Mouse (Mus musculus): ENCODE data around the gene Gm10057. TPM values are rescaled to one million over a fixed set of nuclear protein-coding genes. Genes with fewer than 3 reads are reported as not detected.
"Not testable (repeated sequence)": the region's sequence is repeated elsewhere in the genome, so short reads cannot be mapped to it uniquely, and the experiment has no call there.

Gene Gm10057
- polyA plus RNA-seq (2011; ENCODE audit: insufficient read depth, insufficient read length, low read depth, missing spikeins), result not detected in 2 replicates

DNA sequence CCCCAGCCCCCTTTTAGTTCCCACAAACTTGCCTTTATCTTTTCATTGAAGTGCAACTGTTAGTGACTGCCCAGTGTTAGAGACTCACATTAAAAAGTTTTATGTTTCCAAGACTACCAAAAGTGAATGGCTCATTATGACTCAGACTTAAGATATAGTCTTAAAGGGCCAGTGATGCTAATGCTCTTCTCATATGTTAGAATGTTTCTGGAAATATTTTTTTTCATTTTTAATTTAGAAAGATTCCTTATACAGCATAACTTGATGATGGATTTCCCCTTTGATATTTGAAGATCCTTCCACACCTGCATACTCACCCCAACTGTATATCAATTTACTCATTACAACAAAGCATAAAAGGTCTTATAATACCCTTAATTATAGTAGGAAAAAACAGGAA is at the start of gene Gm10057:
Gene Gm10057 (minus strand): TSS at position 101 of the 400 bp plus-strand sequence.
- H3K4me3 ChIP-seq (ENCODE audit: low read depth, low read length), result not testable (repeated sequence)

GRCm38 (mm10) chrX:154033727-154034126 is 21.1 kb downstream of the Gm10057 start, which contains the start of gene 4921511M17Rik:
TSS of gene 4921511M17Rik (minus strand) at chrX:154033827.
- H3K27ac ChIP-seq (ENCODE audit: insufficient read depth, low read length); H3K4me3 ChIP-seq (ENCODE audit: low read depth, low read length); H3K9ac ChIP-seq (ENCODE audit: low read depth, poor library complexity, severe bottlenecking); H3K9me3 ChIP-seq (replicated peaks; ENCODE audit: control insufficient read depth, insufficient read depth, low read length, poor library complexity, severe bottlenecking); H3K4me1 ChIP-seq (ENCODE audit: control insufficient read depth, insufficient read depth, low read length); H3K27me3 ChIP-seq (ENCODE audit: control insufficient read depth, insufficient read depth, low read length, poor library complexity, severe bottlenecking); H3K36me3 ChIP-seq (ENCODE audit: control insufficient read depth, insufficient read depth, low read length, poor library complexity, severe bottlenecking): not testable (repeated sequence)

More for the DNA sequence above, at the start of gene Gm10057:
- H3K27me3 ChIP-seq (ENCODE audit: control insufficient read depth, insufficient read depth, low read length, poor library complexity, severe bottlenecking); H3K27ac ChIP-seq (ENCODE audit: insufficient read depth, low read length); H3K9ac ChIP-seq (ENCODE audit: low read depth, poor library complexity, severe bottlenecking); H3K36me3 ChIP-seq (ENCODE audit: control insufficient read depth, insufficient read depth, low read length, poor library complexity, severe bottlenecking); H3K4me1 ChIP-seq (ENCODE audit: control insufficient read depth, insufficient read depth, low read length); H3K9me3 ChIP-seq (replicated peaks; ENCODE audit: control insufficient read depth, insufficient read depth, low read length, poor library complexity, severe bottlenecking): not testable (repeated sequence)

GRCm38 (mm10) chrX:154012540-154012939 is 42.3 kb downstream of the Gm10057 start, which contains the start of gene Samt1:
TSS of gene Samt1 (minus strand) at chrX:154012640.
- H3K4me1 ChIP-seq (ENCODE audit: control insufficient read depth, insufficient read depth, low read length); H3K36me3 ChIP-seq (ENCODE audit: control insufficient read depth, insufficient read depth, low read length, poor library complexity, severe bottlenecking); H3K27me3 ChIP-seq (ENCODE audit: control insufficient read depth, insufficient read depth, low read length, poor library complexity, severe bottlenecking); H3K9me3 ChIP-seq (replicated peaks; ENCODE audit: control insufficient read depth, insufficient read depth, low read length, poor library complexity, severe bottlenecking); H3K4me3 ChIP-seq (ENCODE audit: low read depth, low read length); H3K27ac ChIP-seq (ENCODE audit: insufficient read depth, low read length); H3K9ac ChIP-seq (ENCODE audit: low read depth, poor library complexity, severe bottlenecking): not testable (repeated sequence)

Other genes starting within 250 kb of the Gm10057 start
- gene Spin2c, start 222.8 kb downstream of the Gm10057 start, polyA plus RNA-seq (2011; ENCODE audit: insufficient read depth, insufficient read length, low read depth, missing spikeins), result 7.9 and 8.6 TPM in 2 replicates
- gene Samt1, start 42.4 kb downstream of the Gm10057 start, polyA plus RNA-seq (2011; ENCODE audit: insufficient read depth, insufficient read length, low read depth, missing spikeins), result not detected in 2 replicates
- gene 4921511M17Rik, start 21.2 kb downstream of the Gm10057 start, polyA plus RNA-seq (2011; ENCODE audit: insufficient read depth, insufficient read length, low read depth, missing spikeins), result not detected in 2 replicates
- gene Gm15140, start 65.6 kb upstream of the Gm10057 start, polyA plus RNA-seq (2011; ENCODE audit: insufficient read depth, insufficient read length, low read depth, missing spikeins), result not detected in 2 replicates